Mouse (Mus musculus) layer of hippocampus, postnatal 25 days (tissue): ENCODE data around the gene Ifnl3. TPM values are rescaled to one million over a fixed set of nuclear protein-coding genes. Genes with fewer than 3 reads are reported as not detected.

ENCODE experiments used
- DNase-seq, 2 experiments: peaks; one replicate each; pipeline ENCODE4 v3.0.0; 2022; ENCODE audit warnings: mixed read lengths in 2 of 2, low spot score in 1 of 2; ENCODE audit errors: extremely low spot score in 1 of 2
- total RNA-seq, 2 experiments: library from RNA; stranded (reverse); gene quantifications; 2 replicates each; pipeline ENCODE4 v1.2.3; 2021

Gene Ifnl3
- total RNA-seq, 2 experiments from 2014 or later: not detected

DNA sequence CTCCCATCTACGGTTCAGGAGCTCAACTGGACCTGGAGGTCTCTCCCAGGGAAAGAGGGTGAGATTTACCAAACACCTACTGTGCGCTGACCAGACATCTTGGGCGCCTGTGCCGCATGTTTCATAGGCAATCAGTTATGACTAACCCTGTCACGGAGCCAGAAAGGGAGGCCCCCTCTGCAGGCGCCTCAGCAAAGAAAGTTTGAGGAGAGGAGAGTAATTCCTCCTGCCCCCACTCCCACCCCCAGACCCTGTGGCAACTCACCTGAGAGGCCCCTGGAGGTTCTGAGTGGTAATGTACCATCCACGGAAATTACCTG is 23.2 kb downstream of the Ifnl3 start:
- DNase-seq: no peak

DNA sequence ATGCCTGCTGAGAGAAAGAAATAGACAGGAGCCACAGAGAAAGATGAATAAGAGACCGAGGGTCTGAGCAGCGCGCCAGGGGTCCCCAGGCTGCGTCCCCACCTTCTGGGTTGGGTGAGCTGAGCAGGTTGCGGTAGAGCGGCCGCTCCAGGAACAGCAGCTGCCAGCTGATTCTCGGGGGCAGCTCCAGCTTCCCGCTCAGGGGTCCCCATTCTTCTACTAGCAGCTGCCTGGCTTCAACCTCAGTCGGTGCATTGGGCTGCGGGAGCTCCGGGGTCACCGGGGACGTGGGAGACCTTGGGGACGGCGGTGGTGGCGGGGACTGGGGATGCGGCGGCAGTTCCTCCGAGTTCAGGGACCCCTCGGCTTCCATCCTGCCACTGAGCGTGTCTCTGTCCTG is 24.0 kb downstream of the Ifnl3 start:
- no peak for DNase-seq

DNA sequence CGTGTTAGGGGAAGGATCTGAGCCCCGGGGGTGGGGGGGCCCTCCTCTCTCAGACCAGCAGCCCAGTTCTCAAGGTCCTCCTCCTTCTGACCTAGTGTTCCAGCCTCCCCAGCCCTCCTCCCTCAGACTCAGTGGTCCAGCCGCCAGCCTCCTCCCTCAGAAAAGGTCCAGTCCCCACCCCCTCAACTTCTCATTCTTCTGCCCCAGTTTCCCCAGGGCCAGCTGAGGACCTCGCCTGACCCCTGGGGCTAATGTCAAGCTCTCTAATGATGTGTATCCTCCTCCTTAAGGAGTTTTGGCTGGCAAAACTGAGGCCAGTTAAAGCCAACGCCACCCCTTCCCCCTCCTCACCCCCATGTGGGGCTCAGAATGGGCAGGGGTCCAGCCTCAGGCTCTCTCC is 24.5 kb downstream of the Ifnl3 start, which contains the start of gene Nccrp1:
Nccrp1 (minus strand) TSS at position 101 of the 400 bp plus-strand sequence.
- DNase-seq: no peak

DNA sequence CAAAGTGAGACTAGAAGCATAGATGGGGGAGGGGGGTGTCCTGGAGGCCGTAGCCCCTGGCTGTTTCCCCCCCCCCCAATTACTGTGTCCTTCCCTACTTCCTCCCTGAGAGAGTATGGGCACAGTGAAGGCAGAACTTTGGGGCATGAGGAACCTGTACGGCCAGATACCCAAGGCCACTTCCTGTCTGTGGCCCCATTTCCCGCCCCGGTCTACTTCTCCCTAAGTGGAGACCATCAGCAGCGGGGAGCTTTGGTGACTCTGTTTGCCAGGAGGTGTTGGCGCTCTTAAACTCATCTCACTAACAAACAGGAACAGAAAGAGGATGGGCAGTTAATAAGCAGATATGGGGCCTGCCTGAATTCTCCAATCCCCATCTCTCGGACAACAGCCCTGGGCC is 25.0 kb downstream of the Ifnl3 start:
- DNase-seq: no peak

DNA sequence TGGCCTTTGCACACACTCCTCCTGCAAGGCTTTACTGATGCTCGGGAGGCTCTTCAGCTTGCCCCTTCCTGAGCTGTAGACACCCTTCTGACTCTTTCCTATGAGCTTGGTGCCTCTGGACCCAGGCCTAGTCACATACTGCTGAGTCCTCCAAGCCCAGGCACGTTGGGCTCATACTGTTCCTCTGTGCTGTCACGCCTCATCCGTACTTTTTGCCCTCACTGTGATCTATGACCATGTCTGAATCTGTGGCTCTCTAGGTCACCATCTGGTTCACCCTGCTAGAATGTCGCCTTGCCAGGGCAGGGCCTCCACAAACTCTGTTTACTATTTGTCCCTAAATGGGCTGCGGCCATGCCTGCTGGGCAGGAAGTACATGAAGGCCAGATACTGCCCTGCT is 30.4 kb downstream of the Ifnl3 start:
- no peak for DNase-seq

DNA sequence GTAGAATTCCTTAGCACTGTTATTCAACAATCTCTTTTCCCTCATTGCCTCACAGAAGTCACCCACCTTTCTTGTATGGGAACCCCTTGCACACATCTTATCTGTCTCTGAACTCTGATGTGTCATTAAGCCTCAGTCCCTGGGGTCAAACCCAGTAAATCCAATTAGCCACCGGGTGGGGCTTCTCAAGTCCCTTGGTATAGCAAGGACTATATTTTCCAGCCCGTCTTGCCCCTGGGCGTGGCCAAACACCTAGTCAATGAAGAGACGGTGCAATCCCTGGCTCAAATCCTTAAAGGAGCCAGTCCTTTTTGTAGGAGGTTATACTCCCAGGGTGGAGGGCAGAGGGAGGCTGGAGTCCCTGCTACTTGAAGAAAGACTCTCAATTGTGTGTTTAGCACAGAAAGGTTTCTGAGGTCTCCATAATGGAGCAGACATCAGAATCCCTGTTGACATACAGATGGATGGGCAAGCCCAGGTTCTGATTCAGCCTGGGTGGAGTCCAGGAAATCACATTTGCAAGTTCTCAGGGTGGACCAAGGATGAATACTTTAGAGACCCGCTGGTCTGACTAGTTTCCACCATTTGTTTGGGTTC is 33.4 kb downstream of the Ifnl3 start:
- DNase-seq: no peak

DNA sequence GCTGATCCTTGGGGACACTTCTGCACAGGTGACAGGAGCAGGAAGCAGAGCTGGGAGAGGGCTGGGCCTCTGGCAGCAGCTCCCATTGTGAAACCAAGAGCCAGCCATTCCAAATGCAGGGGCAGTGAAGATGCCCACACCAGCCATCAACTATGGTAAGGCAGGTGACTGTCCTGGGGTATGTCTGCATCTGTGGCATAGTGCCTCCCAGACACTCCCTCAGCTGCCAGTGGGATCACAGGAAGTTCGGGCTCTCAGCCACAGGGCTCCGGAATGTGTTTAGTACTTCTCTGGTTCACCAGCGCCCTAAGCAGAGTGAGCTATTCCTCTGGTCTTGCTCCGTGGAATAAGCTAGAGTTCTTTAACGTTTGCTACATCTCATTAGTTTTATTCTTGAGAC is 34.4 kb downstream of the Ifnl3 start:
- no peak for DNase-seq

DNA sequence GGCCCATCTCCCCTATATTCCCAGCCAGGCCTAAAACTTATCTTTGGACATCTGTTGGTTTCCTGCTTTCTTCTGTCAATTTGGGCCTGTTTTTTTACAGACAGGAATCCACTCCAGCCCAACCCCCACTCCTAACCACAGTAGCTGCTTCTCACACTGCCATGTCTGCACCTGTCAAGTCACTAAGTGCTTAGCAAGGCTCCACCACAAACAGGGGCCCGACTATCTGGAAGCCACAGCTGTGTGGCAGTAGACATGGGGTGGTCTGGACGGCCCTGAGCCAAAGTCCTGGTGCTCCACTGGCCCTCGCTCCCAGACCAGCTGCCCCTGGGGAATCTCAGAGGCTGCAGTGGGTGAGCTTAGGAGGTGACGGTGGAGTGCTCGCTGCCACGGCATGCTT is 35.1 kb downstream of the Ifnl3 start:
- no peak for DNase-seq

DNA sequence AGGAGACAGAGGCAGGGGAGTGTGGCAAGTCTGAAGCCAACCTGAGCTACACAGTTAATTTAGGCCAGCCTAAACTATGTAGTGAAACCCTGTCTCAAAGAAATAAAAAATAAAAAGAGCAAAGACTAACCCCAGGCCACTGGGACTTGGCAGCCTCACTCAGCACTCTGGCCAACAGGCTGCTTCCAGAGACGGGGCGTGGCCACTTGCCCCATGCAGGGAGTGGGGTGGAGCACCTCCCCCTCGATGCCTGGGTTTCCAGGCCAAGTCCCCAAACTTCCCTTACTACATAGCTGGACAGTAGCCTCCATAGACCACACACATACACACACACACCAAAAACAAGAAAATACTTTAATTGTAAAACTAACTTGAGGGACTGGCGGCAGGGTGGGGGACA is 35.9 kb downstream of the Ifnl3 start:
- no peak for DNase-seq

DNA sequence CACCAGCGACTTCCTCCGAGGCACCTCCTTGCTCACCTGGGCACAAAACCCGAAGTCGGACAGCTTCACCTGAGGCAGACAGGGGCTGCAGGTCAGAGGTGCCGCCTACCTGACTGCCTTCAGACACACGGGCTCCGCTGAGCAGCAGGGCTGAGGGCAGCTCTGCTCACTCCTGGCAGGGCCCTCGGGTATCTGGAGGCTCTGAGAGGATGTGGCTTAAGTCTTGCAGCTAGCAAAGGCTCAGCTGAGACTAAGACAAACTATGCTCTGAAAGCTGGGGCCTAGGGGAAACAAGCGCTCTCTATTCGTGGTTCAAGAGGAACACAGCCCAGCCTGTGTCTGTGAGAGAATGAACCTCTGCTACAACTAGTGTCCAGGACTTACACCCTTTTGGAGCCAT is 38.2 kb downstream of the Ifnl3 start:
- no peak for DNase-seq

DNA sequence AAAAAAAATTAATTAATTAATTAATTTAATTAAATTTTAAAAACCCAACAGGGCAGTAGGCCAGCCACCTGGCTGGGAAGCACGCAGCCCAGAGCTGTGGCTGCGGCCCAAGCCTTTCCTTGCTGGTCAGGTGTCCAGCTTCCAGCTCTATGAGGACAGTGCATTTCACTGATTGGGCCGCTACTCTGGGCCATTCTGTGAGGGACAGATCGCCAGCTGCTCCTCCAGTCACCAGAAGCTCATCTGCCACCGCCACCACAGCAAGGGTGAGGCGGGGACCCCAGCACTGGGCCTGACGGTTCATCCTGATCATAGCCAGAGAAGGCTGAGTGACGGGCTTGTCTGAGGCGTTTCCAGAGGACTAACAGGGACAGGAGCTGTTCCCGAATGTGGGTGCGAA is 39.3 kb downstream of the Ifnl3 start:
- DNase-seq: no peak

DNA sequence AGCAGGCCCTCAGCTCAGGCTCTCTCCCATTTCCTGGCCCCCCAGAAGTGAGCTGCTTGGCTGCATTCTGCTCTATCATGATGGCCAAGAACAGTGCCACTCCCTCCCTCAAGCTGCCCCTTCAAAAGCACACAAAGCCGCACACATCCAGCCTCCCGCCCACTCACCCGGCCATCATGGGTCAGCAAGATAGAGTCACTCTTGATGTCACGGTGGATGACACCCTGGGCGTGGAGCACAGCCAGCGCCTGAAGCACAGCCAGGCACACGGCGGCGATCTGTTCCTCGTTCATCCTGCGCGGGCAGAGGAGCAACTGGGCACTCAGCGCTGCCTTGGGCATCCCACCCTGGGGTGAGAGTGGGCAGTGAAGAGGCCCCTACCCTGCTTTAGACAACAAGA is 39.7 kb downstream of the Ifnl3 start:
- no peak for DNase-seq

DNA sequence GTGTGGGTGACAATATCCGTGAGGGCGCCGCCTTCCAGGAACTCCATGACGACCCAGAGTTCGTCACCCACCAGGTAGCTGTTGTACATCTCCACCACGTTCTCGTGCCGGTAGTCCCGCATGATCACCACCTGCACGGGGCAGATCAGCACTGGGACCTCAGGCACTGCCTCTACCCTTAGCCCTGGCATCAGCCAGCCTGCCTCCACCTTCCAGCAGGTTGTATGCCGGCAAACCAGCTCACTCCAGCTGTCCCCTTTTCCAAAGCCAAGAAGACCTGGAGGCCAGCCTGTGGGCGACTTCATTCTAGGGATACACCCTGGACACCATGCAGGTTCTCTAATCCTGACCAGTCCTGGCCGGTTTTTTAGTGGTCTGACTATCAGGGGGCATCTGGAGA is 40.3 kb downstream of the Ifnl3 start:
- no peak for DNase-seq

DNA sequence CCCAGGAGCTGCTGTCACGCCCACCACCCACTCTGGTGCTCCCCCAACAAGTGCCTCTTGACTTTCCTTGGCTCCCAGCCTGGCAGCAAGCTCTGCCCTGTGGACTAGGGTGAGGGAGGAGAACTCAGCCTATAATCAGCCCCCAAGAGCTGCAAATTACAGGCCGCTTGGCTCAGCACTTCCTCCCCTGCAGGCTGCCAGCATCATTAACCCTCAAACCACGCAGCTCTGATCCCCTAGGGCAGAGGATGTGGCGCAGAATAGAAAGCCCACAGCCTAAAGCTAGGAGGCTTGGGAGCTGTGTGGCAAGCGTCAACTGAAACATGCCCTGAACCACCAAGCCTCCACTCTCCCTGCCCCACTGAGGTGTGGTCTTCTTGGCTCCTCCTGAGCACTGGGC is 42.8 kb downstream of the Ifnl3 start:
- DNase-seq: no peak

DNA sequence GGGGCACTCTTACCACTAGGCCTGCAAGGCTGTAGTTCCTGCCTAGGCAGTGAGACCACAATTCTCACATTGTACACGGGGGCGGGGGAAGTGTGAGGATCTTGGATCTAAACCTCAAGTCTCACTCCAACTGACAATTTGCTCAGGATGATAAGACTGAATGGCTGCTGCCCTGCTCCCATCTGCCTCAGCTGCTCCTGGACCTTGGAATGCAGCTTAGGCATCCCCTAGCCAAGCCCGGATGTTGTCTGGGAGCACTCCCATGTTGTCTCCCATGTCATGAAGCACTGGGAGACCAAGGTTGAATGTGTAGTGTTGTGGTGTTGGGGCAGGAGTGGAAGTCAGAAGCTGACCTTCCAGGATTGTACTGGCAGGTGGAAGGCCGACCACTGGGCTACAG is 44.9 kb downstream of the Ifnl3 start:
- no peak for DNase-seq

DNA sequence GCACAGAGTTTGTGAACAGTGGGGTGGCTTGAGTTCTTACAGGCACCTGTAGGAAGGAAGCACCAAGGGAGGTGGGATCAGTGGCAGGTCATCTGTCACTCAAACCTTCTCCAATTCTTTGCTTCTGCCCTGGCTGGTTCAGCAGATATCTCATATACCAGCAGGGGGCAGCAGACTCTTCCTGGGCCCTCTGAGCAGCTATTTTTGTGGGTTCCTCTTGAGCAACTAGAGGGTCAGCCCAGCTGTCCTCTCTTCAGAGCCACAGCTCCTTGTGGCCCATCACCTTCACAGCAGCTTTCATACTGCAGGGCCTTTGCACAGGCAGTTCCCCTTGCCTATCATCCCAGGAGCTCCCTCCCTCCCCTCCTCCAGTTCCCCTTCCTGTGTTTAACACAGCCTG is 45.6 kb downstream of the Ifnl3 start:
- DNase-seq: peak; percentile 56 to 75

DNA sequence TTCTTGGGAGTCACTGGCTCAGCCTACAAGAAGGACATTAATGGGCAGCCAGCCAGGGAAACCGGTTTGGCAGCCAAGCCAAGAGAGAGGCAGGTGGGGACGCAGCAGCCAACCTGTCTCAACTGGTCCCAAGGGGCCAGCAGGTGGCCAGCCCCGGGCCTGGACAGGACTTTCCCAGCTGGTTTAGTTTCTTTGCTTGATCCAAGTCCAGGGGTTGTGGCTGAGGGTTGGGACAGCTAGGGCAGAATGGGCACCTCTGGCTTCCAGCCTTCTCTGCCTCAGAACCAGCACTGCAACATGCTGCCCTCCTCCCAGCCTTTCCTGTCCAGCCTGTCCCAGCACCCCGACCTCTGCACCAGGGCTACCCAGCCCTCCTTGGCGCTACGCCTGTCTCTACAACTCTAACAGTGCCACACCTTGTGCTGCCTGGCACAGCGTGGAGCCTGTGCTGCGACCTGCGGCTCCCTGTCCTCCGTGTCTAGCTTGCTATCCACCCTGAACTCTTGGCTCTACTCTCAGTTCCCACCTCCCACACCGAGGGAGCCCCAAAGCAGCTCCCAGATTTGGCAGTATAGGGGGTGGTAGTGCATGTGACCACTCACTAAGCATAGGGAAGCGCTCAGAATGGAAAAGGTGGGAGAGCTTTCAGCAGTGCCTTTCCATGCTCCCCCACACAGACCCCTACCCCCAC is 47.8 kb downstream of the Ifnl3 start:
- no peak for DNase-seq

DNA sequence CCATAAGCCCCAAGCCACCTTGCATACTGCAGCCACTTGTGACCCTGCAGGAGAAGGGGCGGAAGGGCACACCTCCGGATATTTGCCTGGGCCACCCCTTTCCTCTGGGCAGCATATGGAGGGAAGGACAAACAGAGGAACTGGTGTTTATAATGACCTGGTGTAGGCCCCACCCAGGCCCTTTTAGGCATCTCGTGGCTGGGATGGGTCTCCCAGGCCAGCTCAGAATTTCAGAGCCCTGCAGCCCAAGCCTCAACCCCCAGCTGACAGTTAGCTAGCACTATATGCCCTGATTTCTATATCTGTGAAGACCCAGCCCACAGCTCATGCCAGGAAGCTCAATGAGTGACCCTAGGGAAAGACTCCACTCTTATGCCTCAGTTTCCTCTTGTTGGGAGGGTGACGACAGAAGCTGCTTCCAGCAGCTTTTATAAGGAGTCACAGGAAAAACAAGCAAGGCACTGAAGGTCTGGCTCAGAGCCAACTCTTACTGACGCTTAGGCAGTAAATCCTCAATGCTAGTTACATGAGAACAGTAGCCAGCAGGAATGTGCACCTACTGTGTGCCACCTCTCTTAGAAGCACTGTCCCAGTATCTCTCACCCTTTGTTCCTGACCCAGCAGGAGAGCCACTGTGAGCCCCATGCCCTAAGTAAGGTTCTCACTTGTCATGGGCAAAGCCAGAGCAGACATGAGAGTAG is 48.5 kb downstream of the Ifnl3 start:
- no peak for DNase-seq

DNA sequence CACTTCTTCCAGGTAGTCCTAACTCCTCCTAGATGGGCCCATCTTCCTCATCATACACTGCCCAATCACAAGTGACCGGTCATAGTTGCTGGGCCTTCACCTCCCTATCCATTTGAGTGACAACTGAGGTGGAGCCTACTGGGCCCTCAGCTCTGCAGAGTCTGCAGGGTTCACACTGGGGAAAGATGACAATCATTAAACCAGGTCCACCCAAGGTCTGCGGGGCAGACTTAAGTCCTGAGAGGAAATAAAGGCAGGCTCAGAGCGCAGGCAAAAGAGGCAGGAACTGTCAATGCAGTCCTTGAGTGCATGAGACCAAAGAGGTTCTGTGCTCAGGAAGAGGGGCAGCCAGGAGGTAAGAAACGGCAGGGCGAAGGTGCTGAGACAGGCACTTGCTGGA is 50.1 kb downstream of the Ifnl3 start:
- no peak for DNase-seq

DNA sequence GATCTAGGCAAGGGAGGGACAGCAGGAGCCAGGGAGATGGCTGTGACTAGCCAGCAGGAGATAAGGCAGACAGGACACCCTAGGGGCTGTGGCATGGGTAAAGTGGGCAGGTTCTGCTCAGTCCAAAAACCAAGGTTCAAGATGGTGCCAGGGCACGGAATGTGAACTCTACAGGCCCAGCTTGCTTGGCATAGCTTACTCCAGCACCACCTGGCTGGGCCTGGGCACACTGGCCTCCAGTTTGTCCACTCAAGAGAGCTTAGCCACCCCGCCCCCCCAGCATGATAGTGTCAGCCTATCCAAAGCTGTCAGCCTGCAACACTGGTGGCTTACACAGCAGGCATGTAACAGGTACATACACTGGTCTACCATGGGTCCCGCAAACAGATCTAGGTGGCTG is 50.6 kb downstream of the Ifnl3 start:
- DNase-seq: no peak
